Mouse (Mus musculus): ENCODE results near the gene Srrm1. TPM values are rescaled to one million over a fixed set of nuclear protein-coding genes. Genes with fewer than 3 reads are reported as not detected.

Gene Srrm1
- total RNA-seq (2022) = 100 to 1,000 TPM; 134 to 168 (median 160) TPM

GRCm38 (mm10) chr4:135353066-135353793 is at the start of gene Srrm1:
Srrm1 (minus strand) TSS chr4:135353321.
- DNase-seq (ENCODE audit: low spot score in 2 of 2) = peak; percentile 97

- no peak for DNase-seq (ENCODE audit: low spot score in 2 of 2)
Observed at GRCm38 (mm10) chr4:135401881-135402280, 48.8 kb upstream of the Srrm1 start.

GRCm38 (mm10) chr4:135397991-135398390 is 44.9 kb upstream of the Srrm1 start, which contains the start of gene Ncmap:
Ncmap (minus strand) TSS chr4:135398227.
- DNase-seq (ENCODE audit: low spot score in 2 of 2) = no peak

GRCm38 (mm10) chr4:135397551-135397950 is 44.4 kb upstream of the Srrm1 start:
- DNase-seq (ENCODE audit: low spot score in 2 of 2) = no peak

DNA sequence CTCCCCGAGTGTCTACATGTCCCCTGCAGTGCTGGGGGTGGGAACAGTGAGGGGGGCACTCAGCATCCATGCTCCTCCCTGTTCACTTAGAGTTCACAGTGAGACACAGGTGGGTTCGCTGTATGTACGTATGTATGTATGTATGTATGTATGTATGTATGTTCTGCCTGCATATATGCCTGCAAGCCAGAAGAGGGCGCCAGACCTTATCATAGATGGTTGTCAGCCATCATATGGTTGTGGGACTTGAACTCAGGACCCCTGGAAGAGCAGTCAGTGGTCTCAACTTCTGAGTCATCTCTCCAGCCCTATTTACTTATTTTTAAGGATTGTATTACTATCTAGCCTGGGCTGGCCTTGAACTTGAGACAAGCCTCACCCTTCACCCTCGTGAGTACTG is 43.2 kb upstream of the Srrm1 start:
- DNase-seq (ENCODE audit: low spot score in 2 of 2) = no peak

DNA sequence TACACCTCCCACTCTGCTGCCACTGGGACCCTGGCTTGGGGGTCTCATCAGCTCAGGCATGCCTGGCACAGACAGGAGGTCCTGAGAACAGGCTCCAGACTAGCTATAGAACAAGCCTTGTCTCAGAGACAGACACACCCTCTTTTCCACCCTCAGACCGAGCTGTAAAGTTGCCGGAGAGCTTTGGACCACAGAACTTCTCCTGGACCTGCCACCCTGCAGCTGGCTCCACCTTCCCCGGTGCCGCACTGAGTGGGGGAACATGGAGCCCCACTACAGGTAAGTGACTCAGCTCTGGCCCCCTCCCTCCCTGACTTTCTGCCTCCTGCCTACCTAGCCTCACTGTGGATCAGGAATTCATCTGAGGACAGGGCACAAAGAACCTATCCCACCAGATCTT is 42.3 kb upstream of the Srrm1 start:
- DNase-seq (ENCODE audit: low spot score in 2 of 2) = no peak

DNA sequence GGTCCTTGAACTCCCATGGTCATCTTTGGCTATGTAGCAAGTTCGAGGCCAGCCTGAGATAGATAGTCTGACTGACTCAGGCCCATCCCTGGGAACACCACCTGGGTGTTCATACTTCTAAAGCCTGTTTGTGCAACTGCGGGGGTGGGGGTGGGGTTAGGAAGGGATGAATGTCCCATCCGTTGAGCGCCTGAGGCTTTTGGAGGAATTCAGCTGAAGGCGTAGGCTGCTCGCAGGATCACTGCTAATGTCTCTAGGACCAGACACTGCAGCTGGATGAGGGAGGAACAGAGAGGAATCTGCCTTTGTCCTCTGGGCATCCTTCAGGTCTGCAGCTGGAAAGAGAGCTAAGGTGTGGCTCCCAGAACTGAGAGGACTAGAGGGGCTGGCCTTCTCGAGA is 41.5 kb upstream of the Srrm1 start:
- DNase-seq (ENCODE audit: low spot score in 2 of 2) = no peak

DNA sequence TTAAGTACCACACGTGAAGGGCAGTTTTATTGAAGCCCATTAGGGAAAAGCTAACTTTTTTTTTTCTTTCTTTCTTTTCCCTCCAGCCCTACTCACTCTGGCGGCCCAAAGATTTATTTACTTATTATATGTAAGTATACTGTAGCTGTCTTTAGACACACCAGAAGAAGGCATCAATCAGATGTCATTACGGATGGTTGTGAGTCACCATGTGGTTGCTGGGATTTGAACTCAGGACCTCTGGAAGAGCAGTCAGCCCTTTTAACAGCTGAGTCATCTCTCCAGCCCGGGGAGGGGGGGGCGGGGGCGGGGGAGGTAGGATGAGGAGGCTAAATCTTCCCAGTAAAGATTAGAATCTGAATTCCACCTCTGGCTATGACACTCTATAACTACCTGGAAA is 40.3 kb upstream of the Srrm1 start:
- no peak for DNase-seq (ENCODE audit: low spot score in 2 of 2)

DNA sequence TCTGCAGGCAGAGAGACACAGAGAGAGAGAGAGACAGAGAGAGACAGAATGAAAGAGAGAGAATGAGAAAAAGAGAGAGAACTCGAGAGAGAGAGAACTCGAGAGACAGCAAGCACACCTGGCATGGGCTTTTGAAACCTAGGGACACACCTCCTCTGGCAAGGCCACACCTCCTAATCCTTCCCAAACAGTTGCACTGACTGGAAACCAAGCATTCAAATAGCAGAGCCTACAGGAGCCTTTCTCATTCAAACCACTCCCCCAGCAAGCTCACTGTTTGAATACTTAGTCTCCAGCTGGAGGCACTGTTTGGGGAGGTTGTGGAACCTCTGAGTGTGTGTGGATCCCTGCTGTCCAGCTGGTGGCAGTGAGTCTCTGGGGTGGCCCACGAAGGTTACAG is 39.7 kb upstream of the Srrm1 start:
- DNase-seq (ENCODE audit: low spot score in 2 of 2) = no peak

DNA sequence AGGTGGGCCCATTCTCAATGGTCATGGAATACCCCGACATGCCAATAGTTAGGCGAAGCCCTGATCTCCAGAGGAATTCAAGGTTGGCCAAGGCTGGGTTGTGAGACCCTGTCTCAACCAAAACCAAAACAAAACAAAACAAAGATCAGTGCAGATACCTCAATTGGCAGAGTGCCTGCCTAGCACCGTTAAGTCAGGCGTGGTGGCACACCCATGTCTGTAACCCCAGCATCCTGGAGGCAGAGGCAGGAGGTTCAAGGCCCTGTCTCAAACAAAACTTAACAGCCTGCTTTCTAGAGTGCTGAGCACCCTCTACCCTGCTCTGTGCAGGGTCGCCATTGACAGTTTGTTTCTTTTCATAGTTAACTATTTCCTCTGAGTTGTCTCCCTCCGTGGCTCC is 37.9 kb upstream of the Srrm1 start:
- DNase-seq (ENCODE audit: low spot score in 2 of 2) = no peak

GRCm38 (mm10) chr4:135385614-135386013 is 32.5 kb upstream of the Srrm1 start:
- DNase-seq (ENCODE audit: low spot score in 2 of 2) = no peak

- peak in 1 of 2 experiments; percentile 63 for DNase-seq (ENCODE audit: low spot score in 2 of 2)
Observed at GRCm38 (mm10) chr4:135382316-135382715, 29.2 kb upstream of the Srrm1 start.

GRCm38 (mm10) chr4:135381355-135381754 is 28.2 kb upstream of the Srrm1 start:
- DNase-seq (ENCODE audit: low spot score in 2 of 2) = no peak

DNA sequence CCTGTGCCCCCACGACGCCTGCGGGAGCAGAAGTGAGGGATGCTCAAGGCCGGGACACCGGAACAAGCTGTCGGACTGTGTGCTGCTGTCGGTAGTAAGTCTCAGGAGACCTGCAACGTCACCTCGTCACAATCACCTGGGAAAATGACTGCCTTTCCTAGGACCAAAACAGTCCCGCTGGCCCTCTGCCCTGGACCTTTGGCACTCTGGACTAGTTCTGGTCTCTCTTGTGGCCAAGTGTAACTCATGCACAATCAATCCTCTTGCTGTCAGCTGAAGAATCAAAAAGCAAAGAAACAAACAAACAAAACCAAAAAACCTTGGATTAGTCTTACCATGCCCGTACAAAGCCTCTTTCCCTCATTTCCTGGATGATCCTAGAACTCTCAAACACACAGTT is 24.1 kb upstream of the Srrm1 start:
- no peak for DNase-seq (ENCODE audit: low spot score in 2 of 2)

GRCm38 (mm10) chr4:135375444-135375843 is 22.3 kb upstream of the Srrm1 start:
- no peak for DNase-seq (ENCODE audit: low spot score in 2 of 2)

- DNase-seq (ENCODE audit: low spot score in 2 of 2) = no peak
Observed at GRCm38 (mm10) chr4:135373299-135373698, 20.2 kb upstream of the Srrm1 start.

DNA sequence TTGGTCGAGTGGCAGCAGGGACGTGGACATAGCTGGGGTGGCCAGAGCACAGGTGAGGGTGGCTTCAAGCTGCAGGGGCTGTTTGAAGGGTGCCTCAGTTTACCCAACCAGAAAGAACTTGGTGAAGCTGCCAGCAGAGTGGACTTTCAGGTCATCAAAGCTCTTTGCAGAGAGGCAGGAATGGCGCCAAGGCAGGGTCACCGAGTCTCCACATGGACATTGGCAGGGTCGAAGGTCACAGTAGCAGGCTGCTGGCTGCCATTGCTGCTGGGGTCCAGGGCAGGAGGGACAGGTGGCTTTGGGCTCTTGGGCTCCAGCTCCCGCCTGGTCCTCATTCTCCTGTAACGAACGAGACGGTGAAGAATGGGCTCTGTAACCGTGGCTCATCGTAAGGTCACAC is 17.3 kb upstream of the Srrm1 start:
- DNase-seq (ENCODE audit: low spot score in 2 of 2) = no peak

GRCm38 (mm10) chr4:135362828-135363227 is 9.7 kb upstream of the Srrm1 start:
- DNase-seq (ENCODE audit: low spot score in 2 of 2) = peak in 1 of 2 experiments; percentile 25

GRCm38 (mm10) chr4:135361722-135362121 is 8.6 kb upstream of the Srrm1 start:
- no peak for DNase-seq (ENCODE audit: low spot score in 2 of 2)

GRCm38 (mm10) chr4:135358736-135359135 is 5.6 kb upstream of the Srrm1 start:
- no peak for DNase-seq (ENCODE audit: low spot score in 2 of 2)

DNA sequence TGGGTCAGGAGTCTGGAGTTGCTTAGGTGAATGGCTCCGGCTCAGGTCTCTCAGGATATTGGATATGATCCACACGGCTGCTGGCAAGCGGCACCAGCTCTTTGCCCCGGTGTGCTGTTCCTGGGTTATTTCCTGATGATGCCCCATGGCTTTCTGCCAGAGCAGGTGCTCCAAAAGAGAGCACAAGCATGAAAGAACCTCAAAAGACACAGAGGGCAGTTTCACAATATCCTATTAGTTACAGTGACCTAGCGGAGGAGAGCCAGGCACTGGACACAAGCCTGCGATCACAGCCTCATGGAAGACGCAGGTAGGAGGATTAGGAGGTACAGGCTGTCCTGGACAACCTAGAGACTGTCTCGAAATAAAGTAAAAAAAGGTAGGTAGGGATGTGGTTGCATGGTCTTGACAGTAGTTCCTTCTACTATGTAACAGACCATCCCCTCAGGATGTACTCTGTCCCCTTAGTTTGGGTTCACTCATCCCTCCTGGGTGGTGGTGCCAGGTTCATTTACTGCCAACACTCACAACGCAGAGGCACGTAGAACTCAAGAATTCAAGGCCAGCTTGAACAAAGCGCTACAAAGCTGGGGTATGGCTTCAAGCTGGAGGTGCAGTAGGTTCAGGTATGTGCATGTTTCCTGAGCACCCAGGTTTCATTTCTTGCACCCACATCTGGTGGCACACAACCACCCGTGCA is 4.2 kb upstream of the Srrm1 start:
- no peak for DNase-seq (ENCODE audit: low spot score in 2 of 2)

- DNase-seq (ENCODE audit: low spot score in 2 of 2) = no peak
Observed at GRCm38 (mm10) chr4:135355886-135356550, 2.9 kb upstream of the Srrm1 start.
